Mouse (Mus musculus) granulocyte monocyte progenitor cell, adult 5-6 weeks (primary cell): ENCODE data around the gene Alg1. TPM values are rescaled to one million over a fixed set of nuclear protein-coding genes. Genes with fewer than 3 reads are reported as not detected.

ENCODE experiments used
- total RNA-seq, 2 experiments: library from RNA; stranded (forward) in 1 of 2; stranded (reverse) in 1 of 2; fragments of 200-712, 200-1000 nt in 1 of 2; fragments of >200 nt in 1 of 2; fragmentation: Nextera tagmentation in 1 of 2; gene quantifications; 2 replicates each; pipeline ENCODE4 v1.2.3; 2014 to 2017

Gene Alg1
- total RNA-seq, 2 experiments from 2014 or later = 16.7 to 18.3 TPM

Other genes starting within 250 kb of the Alg1 start
- gene Sept12, start 235.8 kb upstream of the Alg1 start, total RNA-seq (2014; fragmentation: Nextera tagmentation) = not detected in 2 replicates
- gene Sept12, start 235.8 kb upstream of the Alg1 start, total RNA-seq (2017) = not detected in 2 replicates
- gene Smim22, start 226.3 kb upstream of the Alg1 start, total RNA-seq (2014; fragmentation: Nextera tagmentation) = not detected in 2 replicates
- not detected in 2 replicates for gene Smim22, start 226.3 kb upstream of the Alg1 start, total RNA-seq (2017)
- gene Rogdi, start 220.1 kb upstream of the Alg1 start, total RNA-seq (2014; fragmentation: Nextera tagmentation) = 61.2 and 81.6 TPM in 2 replicates
- gene Rogdi, start 220.1 kb upstream of the Alg1 start, total RNA-seq (2017) = 17.9 and 20.2 TPM in 2 replicates
- 96.9 and 97.4 TPM in 2 replicates for gene Glyr1, start 183.8 kb upstream of the Alg1 start, total RNA-seq (2014; fragmentation: Nextera tagmentation)
- gene Glyr1, start 183.8 kb upstream of the Alg1 start, total RNA-seq (2017) = 103 and 105 TPM in 2 replicates
- gene Ubn1, start 183.6 kb upstream of the Alg1 start, total RNA-seq (2014; fragmentation: Nextera tagmentation) = 51.8 and 54.2 TPM in 2 replicates
- gene Ubn1, start 183.6 kb upstream of the Alg1 start, total RNA-seq (2017) = 44.3 and 48.4 TPM in 2 replicates
- gene Ppl, start 101.2 kb upstream of the Alg1 start, total RNA-seq (2014; fragmentation: Nextera tagmentation) = not detected in 2 replicates
- not detected in 2 replicates for gene Ppl, start 101.2 kb upstream of the Alg1 start, total RNA-seq (2017)
- not detected in 2 replicates for gene Sec14l5, start 86.5 kb upstream of the Alg1 start, total RNA-seq (2014; fragmentation: Nextera tagmentation)
- not detected in 2 replicates for gene Sec14l5, start 86.5 kb upstream of the Alg1 start, total RNA-seq (2017)
- 42.0 and 68.1 TPM in 2 replicates for gene Nagpa, start 29.6 kb upstream of the Alg1 start, total RNA-seq (2014; fragmentation: Nextera tagmentation)
- 64.8 and 75.8 TPM in 2 replicates for gene Nagpa, start 29.6 kb upstream of the Alg1 start, total RNA-seq (2017)
- not detected in 2 replicates for gene AU021092, start 11.3 kb upstream of the Alg1 start, total RNA-seq (2014; fragmentation: Nextera tagmentation)
- gene AU021092, start 11.3 kb upstream of the Alg1 start, total RNA-seq (2017) = not detected in 2 replicates
- gene Eef2kmt, start 22.4 kb downstream of the Alg1 start, total RNA-seq (2014; fragmentation: Nextera tagmentation) = 28.8 and 49.0 TPM in 2 replicates
- gene Eef2kmt, start 22.4 kb downstream of the Alg1 start, total RNA-seq (2017) = 17.9 and 23.1 TPM in 2 replicates